Mouse (Mus musculus) liver, embryonic 14.5 days (tissue): Measurements from ENCODE around the gene Angel1. TPM values are rescaled to one million over a fixed set of nuclear protein-coding genes. Genes with fewer than 3 reads are reported as not detected.

ENCODE experiments used
- ATAC-seq: fragments of 200-750 bp; cut with Nextera tagmentation; 2 replicates; pipeline ENCODE4 v1.8.0; 2017; ENCODE audit warnings: moderate number of reproducible peaks, mild to moderate bottlenecking, moderate library complexity; ENCODE audit not compliant: insufficient read depth
- DNase-seq, 3 experiments: peaks; one replicate each; pipeline ENCODE4 v3.0.0-alpha.2; 2012 to 2013; ENCODE audit warnings: low read depth in 3 of 3, low spot score in 3 of 3
- H3K27ac ChIP-seq: fragments of 300-500 bp; sonication (generic); 2 replicates; pipeline ENCODE4 v1.5.1; 2014; ENCODE audit warnings: moderate library complexity, mild to moderate bottlenecking, control low read depth, inconsistent platforms
- H3K27me3 ChIP-seq: fragments of 300-500 bp; sonication (generic); 2 replicates; pipeline ENCODE4 v1.6.1; 2014; ENCODE audit warnings: mild to moderate bottlenecking, low read length, moderate library complexity; ENCODE audit not compliant: control insufficient read depth, insufficient read depth
- H3K36me3 ChIP-seq: fragments of 300-500 bp; sonication (generic); replicated peaks from 2 replicates; pipeline ENCODE4 v1.6.1; 2014; ENCODE audit warnings: low read depth; ENCODE audit not compliant: control insufficient read depth, insufficient read depth
- H3K4me1 ChIP-seq, 2 experiments: fragments of 200-500 bp in 1 of 2; fragments of 300-500 bp in 1 of 2; sonication (generic) in 1 of 2; replicated peaks; 2 replicates each; pipeline ENCODE4 v1.6.1; 2012 to 2014; ENCODE audit warnings: antibody characterized with exemption in 1 of 2, inconsistent platforms in 1 of 2, low read length in 1 of 2; ENCODE audit not compliant: control insufficient read depth in 2 of 2, insufficient read depth in 2 of 2
- H3K4me2 ChIP-seq: fragments of 300-500 bp; sonication (generic); 2 replicates; pipeline ENCODE4 v1.6.1; 2014; ENCODE audit warnings: low read depth, mild to moderate bottlenecking, control low read depth, moderate library complexity
- H3K4me3 ChIP-seq, 2 experiments: fragments of 200-500 bp in 1 of 2; fragments of 300-500 bp in 1 of 2; sonication (generic) in 1 of 2; 2 replicates each; pipeline ENCODE4 v1.5.1; 2012 to 2014; ENCODE audit warnings: low read depth in 2 of 2, low read length in 2 of 2, mild to moderate bottlenecking in 2 of 2, control low read depth in 1 of 2, inconsistent platforms in 1 of 2, moderate library complexity in 1 of 2; ENCODE audit not compliant: insufficient read depth in 1 of 2
- H3K9ac ChIP-seq: fragments of 300-500 bp; sonication (generic); replicated peaks from 2 replicates; pipeline ENCODE4 v1.6.1; 2014; ENCODE audit warnings: mild to moderate bottlenecking, control low read depth, moderate library complexity
- H3K9me3 ChIP-seq: fragments of 300-500 bp; sonication (generic); 2 replicates; pipeline ENCODE4 v1.6.1; 2016; ENCODE audit warnings: low read length, mixed read lengths; ENCODE audit not compliant: control insufficient read depth
- CTCF ChIP-seq: IDR thresholded peaks from 2 replicates; pipeline ENCODE4 v1.5.1; 2016; ENCODE audit warnings: antibody characterized with exemption, low read depth, control low read depth
- EP300 ChIP-seq: IDR thresholded peaks from 2 replicates; pipeline ENCODE4 v1.6.1; 2016; ENCODE audit warnings: antibody characterized with exemption, low read depth
- WGBS: fragments of 180-500 bp; shearing (Covaris S2); extraction: QIAGEN DNeasy Blood & Tissue Kit; methylation state at CpG from one replicate; pipeline ENCODE4 v1.1.7; 2014; ENCODE audit not compliant: insufficient replicate concordance; 5-methylcytosine and 5-hydroxymethylcytosine counted together
- polyA plus RNA-seq, 2 experiments: library from polyadenylated mRNA; depleted of rRNA in 1 of 2; stranded (reverse) in 1 of 2; unstranded in 1 of 2; fragments of >200 nt; fragmentation: Nextera tagmentation in 1 of 2; extraction: Ambion mirVana in 1 of 2; gene quantifications; 2 replicates each; pipeline versions ENCODE4 v1.2.1 to v1.2.3; 2012 to 2014

Angel1 gene
- polyA plus RNA-seq, 2 experiments, result 0.60 to 1.1 TPM

GRCm38 (mm10) chr12:86721453-86721852 is 4.8 kb downstream of the Angel1 start:
- Histone ChIP-seq H3K27ac (no peak overlapping the region), H3K36me3 (no peaks in the 10 kb centered on the region)
- DNase-seq, result no peak

GRCm38 (mm10) chr12:86719961-86720639 is 6.2 kb downstream of the Angel1 start:
- TF ChIP-seq CTCF (no peak), EP300 (no peak)
- Histone ChIP-seq H3K9me3 (no peaks in the 10 kb centered on the region), H3K36me3 (no peaks in the 10 kb centered on the region), H3K4me1 (no peaks in the 10 kb centered on the region), H3K4me3 (no peak overlapping the region), H3K4me2 (no peak overlapping the region), H3K9ac (no peak overlapping the region), H3K27ac (no peak overlapping the region), H3K27me3 (no peaks in the 10 kb centered on the region)
- ATAC-seq (no peak), DNase-seq (no peak)
- 67% methylated on average over 18 of the region's 18 CpGs for WGBS

More at GRCm38 (mm10) chr12:86721453-86721852, 4.8 kb downstream of the Angel1 start:
- Histone ChIP-seq H3K27me3 (no peaks in the 10 kb centered on the region), H3K4me1 (0 out of 4 replicates have a peak, but pooled peaks cover 0 to 2% of the 10 kb centered on the region in 2 experiments), H3K4me2 (no peak overlapping the region), H3K9ac (no peak overlapping the region), H3K9me3 (no peaks in the 10 kb centered on the region), H3K4me3 (no peak overlapping the region)
- 60% methylated on average over 5 of the region's 5 CpGs for WGBS
- no peak for ATAC-seq
- TF ChIP-seq CTCF (no peak), EP300 (no peak)

DNA sequence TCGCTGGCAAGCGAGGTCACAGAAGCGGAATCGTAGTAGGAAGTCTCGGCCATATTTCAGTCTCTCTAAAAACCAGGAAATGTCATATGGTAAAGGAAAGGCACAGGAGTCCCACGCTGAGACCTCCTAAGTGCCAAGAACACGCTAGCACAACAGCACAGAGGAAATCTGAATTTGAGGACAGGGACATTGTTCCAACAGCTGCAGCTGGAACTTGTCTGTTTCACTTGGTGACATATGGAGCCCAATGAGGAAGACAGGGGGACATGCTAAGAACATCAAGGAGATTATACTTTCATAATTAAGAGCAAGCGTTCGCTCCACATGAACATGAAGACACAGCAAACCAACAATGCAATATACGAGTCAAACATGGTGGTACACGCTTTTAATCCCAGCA is 9.3 kb downstream of the Angel1 start:
- Histone ChIP-seq H3K4me3 (no peak overlapping the region), H3K9ac (no peak overlapping the region), H3K9me3 (no peaks in the 10 kb centered on the region), H3K36me3 (no peaks in the 10 kb centered on the region), H3K4me1 (no peaks in the 10 kb centered on the region), H3K4me2 (no peak overlapping the region), H3K27me3 (no peaks in the 10 kb centered on the region), H3K27ac (no peak overlapping the region)
- 73% methylated on average over 11 of the region's 11 CpGs for WGBS
- TF ChIP-seq CTCF, result no peak
- TF ChIP-seq EP300, result no peak
- no peak for DNase-seq
- ATAC-seq, result no peak

GRCm38 (mm10) chr12:86715401-86715800 is 10.9 kb downstream of the Angel1 start:
- ATAC-seq, result no peak
- 27% methylated on average over 5 of the region's 5 CpGs for WGBS

GRCm38 (mm10) chr12:86714026-86714425 is 12.2 kb downstream of the Angel1 start:
- H3K9me3 ChIP-seq, result no peaks in the 10 kb centered on the region
- ATAC-seq (no peak), DNase-seq (peak in 2 of 3 experiments; percentile 10 to 11)
- no peak overlapping the region for H3K4me3 ChIP-seq
- no peaks in the 10 kb centered on the region for H3K4me1 ChIP-seq
- no peak overlapping the region for H3K4me2 ChIP-seq
- no peak overlapping the region for H3K9ac ChIP-seq
- H3K27ac ChIP-seq, result no peak overlapping the region
- no peaks in the 10 kb centered on the region for H3K27me3 ChIP-seq
- TF ChIP-seq EP300 (no peak), CTCF (peak; percentile 36; the same call in 1 of the 2 replicates)
- no peaks in the 10 kb centered on the region for H3K36me3 ChIP-seq
- WGBS, result 26% methylated on average over 5 of the region's 5 CpGs

More at GRCm38 (mm10) chr12:86715401-86715800, 10.9 kb downstream of the Angel1 start:
- H3K4me1 ChIP-seq, result no peaks in the 10 kb centered on the region
- H3K27me3 ChIP-seq, result no peaks in the 10 kb centered on the region
- H3K9me3 ChIP-seq, result no peaks in the 10 kb centered on the region
- H3K36me3 ChIP-seq, result no peaks in the 10 kb centered on the region
- no peak overlapping the region for H3K27ac ChIP-seq
- TF ChIP-seq EP300 (no peak), CTCF (peak; percentile 82)
- H3K4me3 ChIP-seq, result no peak overlapping the region
- no peak for DNase-seq
- H3K4me2 ChIP-seq, result no peak overlapping the region
- no peak overlapping the region for H3K9ac ChIP-seq
